8 mouse cellular contexts compared by ENCODE assay signal in genomic region chr16:4684457-4684791, GRCm38 (mm10). TPM values are rescaled to one million over a fixed set of nuclear protein-coding genes. Genes with fewer than 3 reads are reported as not detected.
DNase-seq lines count a peak whose midpoint lies in the region; ATAC-seq and TF ChIP-seq lines count a peak whose summit lies in the region.

No protein-coding gene starts in this region.

- no peaks in the 10 kb centered on the region for H3K27me3 ChIP-seq in kidney, postnatal 0 days (ENCODE audit: insufficient read depth, low read length)
- H3K27me3 ChIP-seq in hindbrain, embryonic 15.5 days: no peaks in the 10 kb centered on the region
- no peaks in the 10 kb centered on the region for H3K27me3 ChIP-seq in midbrain, embryonic 15.5 days (replicated peaks)

- TF ChIP-seq CTCF in kidney, postnatal 0 days (IDR thresholded peaks at IDR 0.05; ENCODE audit: low read depth): no peak

- no peaks in the 10 kb centered on the region for H3K9me3 ChIP-seq in kidney, postnatal 0 days (replicated peaks; ENCODE audit: low read length)
- no peaks in the 10 kb centered on the region for H3K9me3 ChIP-seq in hindbrain, embryonic 15.5 days
- no peaks in the 10 kb centered on the region for H3K9me3 ChIP-seq in midbrain, embryonic 15.5 days

- no peak for DNase-seq in kidney, postnatal 0 days (ENCODE audit: low spot score)
- DNase-seq in kidney, postnatal 25 days: no peak
- DNase-seq in c-Kit-positive CD71-positive TER-119-positive erythroid progenitor cells, embryonic 14.5 days (ENCODE audit: low spot score): peak; percentile 51
- DNase-seq in retina, embryonic 14.5 days (ENCODE audit: low spot score): no peak
- no peak for DNase-seq in gastrocnemius, postnatal 4 days (ENCODE audit: low spot score in 2 of 2)

- no peaks in the 10 kb centered on the region; the same call in 1 of the 2 replicates for H3K36me3 ChIP-seq in kidney, postnatal 0 days (ENCODE audit: insufficient read depth, low read length)
- peaks cover 15% of the 10 kb centered on the region for H3K36me3 ChIP-seq in hindbrain, embryonic 15.5 days
- peaks cover 10% of the 10 kb centered on the region; the same call in 1 of the 2 replicates for H3K36me3 ChIP-seq in midbrain, embryonic 15.5 days (replicated peaks)

- ATAC-seq in kidney, postnatal 0 days (replicated peaks; ENCODE audit: low FRiP score, low read depth): no peak
- ATAC-seq in hindbrain, embryonic 15.5 days (ENCODE audit: low FRiP score, low read depth): no peak
- peak; percentile 15; the same call in 1 of the 2 replicates for ATAC-seq in midbrain, embryonic 15.5 days (replicated peaks)
- ATAC-seq in frontal cortex, adult (ENCODE audit: low TSS enrichment): no peak

- peak overlapping the region; percentile 72 for H3K4me2 ChIP-seq in kidney, postnatal 0 days (ENCODE audit: low read length)
- peak overlapping the region; percentile 93 for H3K4me2 ChIP-seq in hindbrain, embryonic 15.5 days
- peak overlapping the region; percentile 80 for H3K4me2 ChIP-seq in midbrain, embryonic 15.5 days

- peak overlapping the region; percentile 82 for H3K27ac ChIP-seq in kidney, postnatal 0 days
- H3K27ac ChIP-seq in hindbrain, embryonic 15.5 days (replicated peaks): peak overlapping the region; percentile 89
- H3K27ac ChIP-seq in midbrain, embryonic 15.5 days: peak overlapping the region; percentile 91

- WGBS in kidney, postnatal 0 days: 0% methylated on average over 9 of the region's 9 CpGs
- WGBS in hindbrain, embryonic 15.5 days: 3% methylated on average over 9 of the region's 9 CpGs
- 4% methylated on average over 9 of the region's 9 CpGs for WGBS in midbrain, embryonic 15.5 days

- 0 out of 2 replicates have a peak, but pooled peaks cover 4% of the 10 kb centered on the region for H3K4me1 ChIP-seq in kidney, postnatal 0 days (replicated peaks; ENCODE audit: insufficient read depth, low read length)
- H3K4me1 ChIP-seq in hindbrain, embryonic 15.5 days (replicated peaks): peaks cover 22% of the 10 kb centered on the region
- H3K4me1 ChIP-seq in midbrain, embryonic 15.5 days: peaks cover 20% of the 10 kb centered on the region

- peak overlapping the region; percentile 84 for H3K9ac ChIP-seq in kidney, postnatal 0 days (ENCODE audit: low read depth, low read length)
- H3K9ac ChIP-seq in hindbrain, embryonic 15.5 days: peak overlapping the region; percentile 94
- peak overlapping the region; percentile 86 for H3K9ac ChIP-seq in midbrain, embryonic 15.5 days

- H3K4me3 ChIP-seq in kidney, postnatal 0 days (replicated peaks; ENCODE audit: low read depth, low read length): peak overlapping the region; percentile 85
- peak overlapping the region; percentile 82 for H3K4me3 ChIP-seq in hindbrain, embryonic 15.5 days
- H3K4me3 ChIP-seq in midbrain, embryonic 15.5 days: peak overlapping the region; percentile 76

RNA-seq across cellular contexts. Expression of gene Coro7, which starts 4.8 kb away (rescaled TPM):
- polyA plus RNA-seq in kidney, postnatal 0 days (2015; fragmentation: Nextera tagmentation; extraction: Ambion mirVana): 13.1 and 16.8 TPM in 2 replicates
- polyA plus RNA-seq in hindbrain, embryonic 15.5 days (2015; fragmentation: Nextera tagmentation; extraction: Ambion mirVana): 32.8 and 37.2 TPM in 2 replicates
- polyA plus RNA-seq in midbrain, embryonic 15.5 days (2015; fragmentation: Nextera tagmentation; extraction: Ambion mirVana): 32.1 and 33.2 TPM in 2 replicates
- 10 to 100 TPM; 27.3 to 28.5 TPM for total RNA-seq in gastrocnemius, postnatal 4 days (2021)

RNA-seq across cellular contexts. Expression of gene Nmral1, which starts 34.7 kb away (rescaled TPM):
- polyA plus RNA-seq in kidney, postnatal 0 days (2015; fragmentation: Nextera tagmentation; extraction: Ambion mirVana): 47.9 and 56.2 TPM in 2 replicates
- 64.5 and 68.4 TPM in 2 replicates for polyA plus RNA-seq in hindbrain, embryonic 15.5 days (2015; fragmentation: Nextera tagmentation; extraction: Ambion mirVana)
- polyA plus RNA-seq in midbrain, embryonic 15.5 days (2015; fragmentation: Nextera tagmentation; extraction: Ambion mirVana): 78.3 and 79.6 TPM in 2 replicates
- total RNA-seq in gastrocnemius, postnatal 4 days (2021): 10 to 100 TPM; 14.0 to 15.1 TPM

RNA-seq across cellular contexts. Expression of gene Hmox2, which starts 41.7 kb away (rescaled TPM):
- polyA plus RNA-seq in kidney, postnatal 0 days (2015; fragmentation: Nextera tagmentation; extraction: Ambion mirVana): 102 and 107 TPM in 2 replicates
- 108 and 109 TPM in 2 replicates for polyA plus RNA-seq in hindbrain, embryonic 15.5 days (2015; fragmentation: Nextera tagmentation; extraction: Ambion mirVana)
- 101 and 103 TPM in 2 replicates for polyA plus RNA-seq in midbrain, embryonic 15.5 days (2015; fragmentation: Nextera tagmentation; extraction: Ambion mirVana)
- total RNA-seq in gastrocnemius, postnatal 4 days (2021): 10 to 100 TPM; 54.3 to 56.2 TPM

RNA-seq across cellular contexts. Expression of gene Dnaja3, which starts 44.6 kb away (rescaled TPM):
- polyA plus RNA-seq in kidney, postnatal 0 days (2015; fragmentation: Nextera tagmentation; extraction: Ambion mirVana): 87.8 and 89.3 TPM in 2 replicates
- 63.7 and 63.9 TPM in 2 replicates for polyA plus RNA-seq in hindbrain, embryonic 15.5 days (2015; fragmentation: Nextera tagmentation; extraction: Ambion mirVana)
- 62.1 and 65.5 TPM in 2 replicates for polyA plus RNA-seq in midbrain, embryonic 15.5 days (2015; fragmentation: Nextera tagmentation; extraction: Ambion mirVana)
- 10 to 100 TPM; 61.8 to 62.1 TPM for total RNA-seq in gastrocnemius, postnatal 4 days (2021)

RNA-seq across cellular contexts. Expression of gene Vasn, which starts 44.7 kb away (rescaled TPM):
- 20.4 and 21.1 TPM in 2 replicates for polyA plus RNA-seq in kidney, postnatal 0 days (2015; fragmentation: Nextera tagmentation; extraction: Ambion mirVana)
- polyA plus RNA-seq in hindbrain, embryonic 15.5 days (2015; fragmentation: Nextera tagmentation; extraction: Ambion mirVana): 5.9 and 6.4 TPM in 2 replicates
- polyA plus RNA-seq in midbrain, embryonic 15.5 days (2015; fragmentation: Nextera tagmentation; extraction: Ambion mirVana): 5.2 and 5.8 TPM in 2 replicates
- 10 to 100 TPM; 11.7 to 15.1 TPM for total RNA-seq in gastrocnemius, postnatal 4 days (2021)
